Mouse (Mus musculus) neural tube, embryonic 15.5 days (tissue): ENCODE data around the gene Crlf3. TPM values are rescaled to one million over a fixed set of nuclear protein-coding genes. Genes with fewer than 3 reads are reported as not detected.

Experiments
- polyA plus RNA-seq: library from polyadenylated mRNA; unstranded; fragments of >200 nt; fragmentation: Nextera tagmentation; extraction: Ambion mirVana; gene quantifications from 2 replicates; pipeline ENCODE4 v1.2.1, GENCODE M21; 2015

The Crlf3 gene
- polyA plus RNA-seq, 1 experiment from 2014 or later: 14.3 TPM

Other genes with a start within 250 kb of the Crlf3 start
- 35.3 and 44.4 TPM in 2 replicates for gene Utp6, start 118.6 kb downstream of the Crlf3 start, polyA plus RNA-seq
- 11.1 and 13.8 TPM in 2 replicates for gene Suz12, start 87.9 kb downstream of the Crlf3 start, polyA plus RNA-seq
- 3.5 and 6.2 TPM in 2 replicates for gene Atad5, start 8.4 kb upstream of the Crlf3 start, polyA plus RNA-seq
- 21.9 and 26.3 TPM in 2 replicates for gene Tefm, start 61.2 kb upstream of the Crlf3 start, polyA plus RNA-seq
- 3.4 and 4.1 TPM in 2 replicates for gene Adap2, start 73.1 kb upstream of the Crlf3 start, polyA plus RNA-seq
- gene Rnf135, start 102.9 kb upstream of the Crlf3 start, polyA plus RNA-seq: 2.9 and 6.2 TPM in 2 replicates
- 70.2 and 72.9 TPM in 2 replicates for gene Rhot1, start 128.0 kb upstream of the Crlf3 start, polyA plus RNA-seq
- 4.2 and 6.9 TPM in 2 replicates for gene Rhbdl3, start 219.9 kb upstream of the Crlf3 start, polyA plus RNA-seq